In the genomic region with DNA sequence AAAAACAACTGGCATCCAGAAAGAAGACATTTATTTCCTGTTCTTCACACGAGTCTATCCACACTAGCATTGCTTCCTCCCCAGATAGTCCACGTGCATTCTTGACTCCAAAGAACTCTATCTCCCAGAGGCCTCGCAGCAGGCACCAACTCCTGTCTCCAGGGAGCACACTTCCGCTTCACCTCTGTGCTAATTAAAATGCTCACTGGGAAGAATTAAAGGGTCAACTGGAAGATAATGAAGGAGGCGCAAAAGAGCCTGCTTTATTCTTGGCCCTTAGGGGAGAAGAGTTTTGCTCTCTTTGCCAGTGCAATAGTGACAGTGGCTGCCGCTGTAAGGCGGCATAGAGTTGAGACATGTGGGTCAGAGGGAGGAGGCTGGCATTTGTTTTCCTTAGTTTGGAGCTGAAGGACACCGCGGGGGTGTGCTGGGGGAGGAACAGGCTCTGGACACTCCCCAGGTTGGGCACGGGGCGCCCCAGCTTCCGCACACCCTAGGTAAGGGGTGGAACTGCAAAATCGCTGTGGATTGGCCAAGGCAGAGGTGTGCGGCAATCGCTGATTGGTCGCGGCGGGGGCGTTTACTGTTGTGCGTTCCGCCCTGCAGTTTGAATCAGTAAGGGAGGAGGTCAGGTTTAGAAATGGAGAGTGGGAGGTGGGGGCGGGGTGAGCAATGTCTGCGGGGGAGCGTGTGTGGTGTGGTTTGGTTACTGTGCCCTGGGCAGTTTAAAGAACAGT, we compare ENCODE assay signal across 8 mouse cellular contexts. TPM values are rescaled to one million over a fixed set of nuclear protein-coding genes. Genes with fewer than 3 reads are reported as not detected.
DNase-seq lines count a peak whose midpoint lies in the region; ATAC-seq lines count a peak whose summit lies in the region.

No protein-coding gene starts in this region.

- H3K27ac ChIP-seq in intestine, embryonic 14.5 days (ENCODE audit: low read depth): peak overlapping the region; percentile 79

- no peaks in the 10 kb centered on the region for H3K36me3 ChIP-seq in intestine, embryonic 14.5 days (ENCODE audit: control insufficient read depth, insufficient read depth, low read length)

- no peaks in the 10 kb centered on the region for H3K9me3 ChIP-seq in intestine, embryonic 14.5 days (ENCODE audit: control insufficient read depth, low read length)

- H3K4me2 ChIP-seq in intestine, embryonic 14.5 days (ENCODE audit: low read length): peak overlapping the region; percentile 69

- DNase-seq in adrenal gland, adult 8-10 months: peak; percentile 96
- DNase-seq in embryo, embryonic 11.5 days (ENCODE audit: low read depth, low spot score): peak; percentile 80
- peak; percentile 94 for DNase-seq in gastrocnemius, postnatal 25 days
- DNase-seq in intestine, embryonic 14.5 days (ENCODE audit: low spot score): peak; percentile 87
- peak; percentile 84 to 94 for DNase-seq in left cerebral cortex, postnatal 10 days (ENCODE audit: extremely low spot score in 1 of 2, low spot score in 2 of 2)
- DNase-seq in right cerebral cortex, postnatal 14 days: peak; percentile 87
- peak; percentile 77 for DNase-seq in urinary bladder, postnatal 25 days (ENCODE audit: low spot score)

- WGBS in intestine, embryonic 14.5 days: 2% methylated on average over 24 of the region's 24 CpGs

- peak; percentile 95 for ATAC-seq in intestine, embryonic 14.5 days (replicated peaks; ENCODE audit: low FRiP score, low TSS enrichment, low read depth)
- peak; percentile 77 for ATAC-seq in megakaryocyte progenitor cell, adult 5-6 weeks (replicated peaks; ENCODE audit: poor library complexity)

- intact Hi-C loops in left cerebral cortex, postnatal 10 days (cut with DNase I): no loop called here

- H3K4me1 ChIP-seq in intestine, embryonic 14.5 days (replicated peaks; ENCODE audit: control insufficient read depth, insufficient read depth, low read length): peaks cover 27% of the 10 kb centered on the region

- H3K4me3 ChIP-seq in intestine, embryonic 14.5 days (ENCODE audit: low read depth, low read length): peak overlapping the region; percentile 48

- H3K9ac ChIP-seq in intestine, embryonic 14.5 days (ENCODE audit: low read length): peak overlapping the region; percentile 46

- H3K27me3 ChIP-seq in intestine, embryonic 14.5 days (replicated peaks; ENCODE audit: control insufficient read depth, insufficient read depth, low read length): no peaks in the 10 kb centered on the region

RNA-seq across cellular contexts. Expression of a gene that starts 2.0 kb away (rescaled TPM):
- total RNA-seq in adrenal gland, adult 8-10 months (2022): 100 to 1,000 TPM; 191 to 306 (median 245) TPM
- 10 to 100 TPM; 56.3 to 63.9 TPM for total RNA-seq in gastrocnemius, postnatal 25 days (2021)
- 56.7 and 60.1 TPM in 2 replicates for polyA plus RNA-seq in intestine, embryonic 14.5 days (2014; fragmentation: Nextera tagmentation; extraction: Ambion mirVana)
- 10 to 100 TPM; 20.9 to 21.8 TPM for total RNA-seq in left cerebral cortex, postnatal 10 days (2021)
- 43.5 and 55.9 TPM in 2 replicates for total RNA-seq in megakaryocyte progenitor cell, adult 5-6 weeks (2015)
- total RNA-seq in megakaryocyte progenitor cell, adult 5-6 weeks (2017): 37.0 and 44.0 TPM in 2 replicates

RNA-seq across cellular contexts. Expression of a gene that starts 13.3 kb away (rescaled TPM):
- total RNA-seq in adrenal gland, adult 8-10 months (2022): 1 to 10 TPM in 2 of 4 experiments, under 1 TPM in 1, not detected in 1; 0.99 to 2.6 (median 2.1) TPM
- total RNA-seq in gastrocnemius, postnatal 25 days (2021): 1 to 10 TPM in 1 of 2 experiments, under 1 TPM in 1; 0.99 to 1.2 TPM
- 2.3 and 2.5 TPM in 2 replicates for polyA plus RNA-seq in intestine, embryonic 14.5 days (2014; fragmentation: Nextera tagmentation; extraction: Ambion mirVana)
- under 1 TPM in 1 of 2 experiments, not detected in 1; 0.93 TPM for total RNA-seq in left cerebral cortex, postnatal 10 days (2021)
- 0.22 and 5.5 TPM in 2 replicates for total RNA-seq in megakaryocyte progenitor cell, adult 5-6 weeks (2015)
- total RNA-seq in megakaryocyte progenitor cell, adult 5-6 weeks (2017): 1.2 and 8.2 TPM in 2 replicates

RNA-seq across cellular contexts. Expression of a gene that starts 41.8 kb away (rescaled TPM):
- total RNA-seq in adrenal gland, adult 8-10 months (2022): 1 to 10 TPM; 3.1 to 6.9 (median 4.3) TPM
- 1 to 10 TPM; 7.5 to 8.5 TPM for total RNA-seq in gastrocnemius, postnatal 25 days (2021)
- 0.97 and 1.5 TPM in 2 replicates for polyA plus RNA-seq in intestine, embryonic 14.5 days (2014; fragmentation: Nextera tagmentation; extraction: Ambion mirVana)
- 1 to 10 TPM; 1.3 to 2.7 TPM for total RNA-seq in left cerebral cortex, postnatal 10 days (2021)
- total RNA-seq in megakaryocyte progenitor cell, adult 5-6 weeks (2015): 0.67 TPM in 1 of 2 replicates, not detected in the other
- 0.04 and 0.34 TPM in 2 replicates for total RNA-seq in megakaryocyte progenitor cell, adult 5-6 weeks (2017)

RNA-seq across cellular contexts. Expression of a gene that starts 41.9 kb away (rescaled TPM):
- 10 to 100 TPM; 29.2 to 62.8 (median 45.0) TPM for total RNA-seq in adrenal gland, adult 8-10 months (2022)
- total RNA-seq in gastrocnemius, postnatal 25 days (2021): 10 to 100 TPM; 13.8 to 19.2 TPM
- polyA plus RNA-seq in intestine, embryonic 14.5 days (2014; fragmentation: Nextera tagmentation; extraction: Ambion mirVana): 14.7 and 15.0 TPM in 2 replicates
- 10 to 100 TPM; 25.5 to 28.5 TPM for total RNA-seq in left cerebral cortex, postnatal 10 days (2021)
- total RNA-seq in megakaryocyte progenitor cell, adult 5-6 weeks (2015): 46.2 and 56.7 TPM in 2 replicates
- total RNA-seq in megakaryocyte progenitor cell, adult 5-6 weeks (2017): 70.0 and 90.7 TPM in 2 replicates

RNA-seq across cellular contexts. Expression of a gene that starts 47.3 kb away (rescaled TPM):
- not detected for total RNA-seq in adrenal gland, adult 8-10 months (2022)
- not detected for total RNA-seq in gastrocnemius, postnatal 25 days (2021)
- polyA plus RNA-seq in intestine, embryonic 14.5 days (2014; fragmentation: Nextera tagmentation; extraction: Ambion mirVana): 0.19 and 0.58 TPM in 2 replicates
- total RNA-seq in left cerebral cortex, postnatal 10 days (2021): not detected
- total RNA-seq in megakaryocyte progenitor cell, adult 5-6 weeks (2015): not detected in 2 replicates
- total RNA-seq in megakaryocyte progenitor cell, adult 5-6 weeks (2017): not detected in 2 replicates

Comparison
In these comparisons a context has a peak if more than half of its experiments do, and no peak if none do; other contexts are left out.
1. Peak in every context shown above with its lines: DNase-seq, ATAC-seq, H3K4me3 ChIP-seq and H3K27ac ChIP-seq.